Mouse (Mus musculus) retina, embryonic 14.5 days (tissue): ENCODE measurements around the gene Clptm1l.

Experiments used
- DNase-seq: peaks from one replicate; pipeline ENCODE4 v3.0.0-alpha.2; 2015; ENCODE audit warnings: low spot score

Gene Clptm1l

GRCm38 (mm10) chr13:73603522-73604155 is at the start of gene Clptm1l:
TSS of gene Clptm1l (plus strand) at chr13:73604006.
- peak; percentile 96 for DNase-seq

DNA sequence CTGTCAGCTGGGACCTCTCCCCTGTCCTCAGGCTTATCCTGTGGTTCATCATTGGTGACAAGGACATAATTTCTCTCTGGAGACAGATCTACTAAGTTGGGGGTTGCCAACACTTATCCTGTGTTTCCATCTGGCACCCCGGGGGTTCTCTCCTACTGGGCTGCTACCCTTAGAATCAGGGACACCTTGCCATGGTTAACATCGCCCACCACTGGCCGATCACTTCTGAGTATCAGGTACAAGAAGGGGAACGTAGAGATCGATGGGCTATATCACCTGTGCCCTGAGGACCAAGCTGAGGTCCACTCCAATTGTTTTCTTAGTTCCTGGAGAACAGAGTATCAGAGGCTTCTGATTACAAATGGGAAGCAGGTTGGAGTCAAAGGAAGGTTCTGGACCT is 39.6 kb upstream of the Clptm1l start:
- no peak for DNase-seq

GRCm38 (mm10) chr13:73575051-73575450 is 28.8 kb upstream of the Clptm1l start:
- no peak for DNase-seq

DNA sequence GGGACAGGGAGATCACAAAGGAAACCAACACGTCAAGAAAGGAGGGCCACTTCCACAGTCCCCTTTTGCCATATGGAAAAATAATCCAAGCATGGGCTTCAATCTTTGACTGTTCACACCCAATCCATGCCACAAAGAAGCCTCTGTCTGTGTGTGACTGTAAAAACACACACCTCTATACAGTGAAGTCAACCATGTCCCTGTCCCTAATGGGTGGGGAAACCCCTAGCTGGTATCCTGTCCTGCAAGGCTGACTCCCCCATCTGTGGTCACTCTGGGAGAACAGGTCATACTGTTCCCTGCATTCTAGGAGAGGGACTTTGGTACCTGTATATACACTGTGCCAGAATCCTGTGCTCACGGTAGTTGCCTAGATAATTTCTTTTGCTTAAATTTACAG is 26.5 kb upstream of the Clptm1l start:
- no peak for DNase-seq

- no peak for DNase-seq
Observed at GRCm38 (mm10) chr13:73591488-73591887, 12.3 kb upstream of the Clptm1l start.

DNA sequence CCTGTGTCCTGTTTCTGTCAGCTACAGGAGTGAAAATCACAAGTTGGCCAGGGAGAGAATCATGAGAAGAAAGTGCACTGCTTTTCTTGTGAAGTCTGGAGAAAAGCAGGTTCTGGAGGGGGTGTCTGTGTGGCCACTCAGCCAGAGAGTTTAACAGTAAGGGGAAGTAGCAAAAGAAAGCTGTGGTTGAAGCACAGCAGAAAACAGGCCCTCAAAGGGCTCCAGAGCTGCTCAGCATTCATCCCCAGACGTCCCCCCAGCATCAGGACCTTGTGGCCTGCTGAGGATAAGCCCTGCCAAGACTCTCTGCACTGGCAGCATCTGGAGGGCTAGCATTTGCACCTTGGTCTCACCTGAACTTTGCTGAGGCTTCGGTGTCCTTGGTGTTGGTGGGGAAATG is 11.3 kb upstream of the Clptm1l start:
- no peak for DNase-seq

- DNase-seq = no peak
Observed at GRCm38 (mm10) chr13:73596276-73596675, 7.5 kb upstream of the Clptm1l start.

DNA sequence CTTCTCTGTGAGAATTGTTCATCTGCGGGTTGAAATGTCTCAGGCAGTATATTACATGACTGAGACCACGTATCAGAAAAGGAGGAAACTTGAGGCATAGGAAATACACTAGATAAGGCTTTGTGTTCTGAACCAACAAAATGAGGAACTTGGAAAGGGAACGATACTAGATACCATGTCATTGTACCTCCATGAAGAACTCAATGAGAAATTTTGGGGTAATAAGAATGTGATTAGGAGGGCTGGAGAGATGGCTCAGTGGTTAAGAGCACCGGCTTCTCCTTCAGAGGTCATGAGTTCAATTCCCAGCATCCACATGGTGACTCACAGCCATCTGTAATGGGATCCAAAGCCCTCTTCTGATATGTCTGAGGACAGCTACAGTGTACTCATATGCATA is 3.6 kb upstream of the Clptm1l start:
- no peak for DNase-seq

- DNase-seq = no peak
Observed at GRCm38 (mm10) chr13:73603046-73603445, 760 bp upstream of the Clptm1l start.

DNA sequence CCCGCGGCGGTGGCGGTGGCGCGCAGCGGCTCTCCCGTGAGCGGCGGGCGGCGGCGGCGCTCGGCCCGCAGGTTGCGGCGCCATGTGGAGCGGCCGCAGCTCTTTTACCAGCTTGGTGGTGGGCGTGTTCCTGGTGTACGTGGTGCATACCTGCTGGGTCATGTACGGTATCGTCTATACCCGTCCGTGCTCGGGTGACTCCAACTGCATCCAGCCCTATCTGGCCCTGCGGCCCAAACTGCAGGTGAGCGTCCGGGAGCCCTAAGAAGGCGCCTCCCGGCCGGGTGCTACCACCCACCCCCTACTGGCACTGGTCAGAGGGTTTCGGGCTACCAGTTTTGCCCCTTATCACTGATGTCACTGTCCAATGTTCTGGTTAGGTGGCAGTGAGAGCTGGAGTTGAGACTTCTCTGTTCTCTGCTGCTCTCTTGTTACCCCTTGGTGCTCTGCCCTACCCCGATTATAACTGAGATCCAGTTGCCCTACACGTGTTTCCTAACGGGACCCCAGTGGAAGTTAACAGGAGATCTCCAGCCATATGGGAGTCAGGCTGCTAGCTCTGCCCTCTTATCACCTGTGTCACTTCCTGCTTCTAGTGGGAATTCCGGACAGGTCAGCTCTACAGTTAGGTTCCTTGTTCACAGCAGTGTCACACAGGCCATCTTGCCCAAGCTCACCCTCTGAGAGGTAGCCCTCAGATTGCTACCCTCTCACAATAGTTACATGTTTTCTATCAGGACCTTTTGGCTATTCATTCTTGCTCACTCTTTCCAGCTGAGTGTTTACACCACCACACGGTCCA is 551 bp downstream of the Clptm1l start:
- DNase-seq = no peak

DNA sequence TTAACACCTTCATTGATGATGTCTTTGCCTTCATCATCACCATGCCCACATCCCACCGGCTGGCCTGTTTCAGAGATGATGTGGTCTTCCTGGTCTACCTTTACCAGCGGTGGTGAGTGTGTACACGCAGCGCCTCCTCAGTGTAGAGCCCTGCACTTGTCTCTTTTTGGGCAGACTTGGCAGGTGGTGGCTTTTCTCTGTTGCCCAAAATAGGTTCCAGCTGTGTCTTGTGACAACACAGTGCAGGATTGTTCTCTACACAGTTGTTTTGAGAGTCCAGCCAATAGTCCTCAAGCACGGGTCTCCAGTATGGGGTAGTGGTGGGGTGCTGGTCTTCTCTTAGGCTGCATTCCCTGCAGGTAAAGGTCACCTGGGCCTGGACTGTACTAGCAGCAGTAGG is 14.6 kb downstream of the Clptm1l start:
- no peak for DNase-seq

DNA sequence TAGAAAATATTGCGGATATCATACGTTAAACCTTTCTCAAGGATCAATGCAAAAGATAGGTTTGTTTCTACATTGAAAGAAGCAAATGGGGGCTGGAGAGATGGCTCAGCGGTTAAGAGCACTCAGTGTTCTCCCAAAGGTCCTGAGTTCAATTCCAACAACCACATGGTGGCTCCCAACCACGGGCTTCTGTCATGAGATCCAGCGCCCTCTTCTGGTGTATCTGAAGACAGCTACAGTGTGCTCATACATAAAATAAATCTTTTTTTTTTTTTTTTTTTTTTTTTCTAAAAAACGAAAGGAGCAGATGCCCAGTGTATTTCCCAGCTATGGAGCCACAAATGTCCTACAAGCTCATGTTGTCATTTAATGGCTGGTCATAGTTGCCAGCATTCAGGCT is 16.8 kb downstream of the Clptm1l start:
- DNase-seq = peak; percentile 23

- no peak for DNase-seq
Observed at GRCm38 (mm10) chr13:73626410-73626744, 22.6 kb downstream of the Clptm1l start.

DNA sequence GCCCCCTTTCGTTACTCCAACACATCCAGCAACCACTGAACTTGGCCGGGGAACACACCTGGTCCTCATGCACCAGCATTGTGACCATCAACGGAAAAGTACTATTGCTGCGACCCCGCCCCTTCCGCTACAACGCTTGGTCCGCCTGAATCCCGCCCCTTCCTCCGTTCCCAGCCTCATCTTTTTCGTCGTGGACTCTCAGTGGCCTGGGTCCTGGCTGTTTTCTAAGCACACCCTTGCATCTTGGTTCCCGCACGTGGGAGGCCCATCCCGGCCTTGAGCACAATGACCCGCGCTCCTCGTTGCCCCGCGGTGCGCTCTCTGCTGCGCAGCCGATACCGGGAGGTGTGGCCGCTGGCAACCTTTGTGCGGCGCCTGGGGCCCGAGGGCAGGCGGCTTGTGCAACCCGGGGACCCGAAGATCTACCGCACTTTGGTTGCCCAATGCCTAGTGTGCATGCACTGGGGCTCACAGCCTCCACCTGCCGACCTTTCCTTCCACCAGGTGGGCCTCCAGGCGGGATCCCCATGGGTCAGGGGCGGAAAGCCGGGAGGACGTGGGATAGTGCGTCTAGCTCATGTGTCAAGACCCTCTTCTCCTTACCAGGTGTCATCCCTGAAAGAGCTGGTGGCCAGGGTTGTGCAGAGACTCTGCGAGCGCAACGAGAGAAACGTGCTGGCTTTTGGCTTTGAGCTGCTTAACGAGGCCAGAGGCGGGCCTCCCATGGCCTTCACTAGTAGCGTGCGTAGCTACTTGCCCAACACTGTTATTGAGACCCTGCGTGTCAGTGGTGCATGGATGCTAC is 23.1 kb downstream of the Clptm1l start, which contains the start of gene Tert:
Tert (plus strand) TSS at position 167 of the 805 bp plus-strand sequence.
- peak; percentile 75 for DNase-seq

DNA sequence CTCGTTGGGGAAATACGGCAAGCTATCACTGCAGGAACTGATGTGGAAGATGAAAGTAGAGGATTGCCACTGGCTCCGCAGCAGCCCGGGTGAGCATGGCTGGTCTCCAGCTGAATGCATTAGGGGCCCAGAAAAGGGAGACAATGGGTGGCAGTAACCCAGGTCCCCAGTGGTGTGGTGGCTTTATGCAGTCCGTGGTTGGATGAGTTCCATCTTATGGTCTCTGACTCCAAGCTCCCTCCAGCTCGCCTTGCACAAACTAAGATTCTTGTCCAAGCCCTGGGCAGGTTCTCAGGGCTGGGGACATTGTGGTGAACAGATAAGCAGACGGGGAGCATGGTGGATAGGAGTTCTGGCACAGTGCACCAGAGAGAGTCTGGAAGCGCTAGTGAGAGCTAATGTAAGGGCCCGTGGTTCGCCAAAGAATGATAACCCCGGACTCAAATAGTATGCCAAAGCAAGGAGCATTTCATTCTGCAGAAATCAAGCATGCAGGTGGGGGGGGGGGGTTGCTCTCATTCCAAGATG is 24.8 kb downstream of the Clptm1l start:
- DNase-seq = no peak

- no peak for DNase-seq
Observed at GRCm38 (mm10) chr13:73631837-73632236, 28.0 kb downstream of the Clptm1l start.

DNA sequence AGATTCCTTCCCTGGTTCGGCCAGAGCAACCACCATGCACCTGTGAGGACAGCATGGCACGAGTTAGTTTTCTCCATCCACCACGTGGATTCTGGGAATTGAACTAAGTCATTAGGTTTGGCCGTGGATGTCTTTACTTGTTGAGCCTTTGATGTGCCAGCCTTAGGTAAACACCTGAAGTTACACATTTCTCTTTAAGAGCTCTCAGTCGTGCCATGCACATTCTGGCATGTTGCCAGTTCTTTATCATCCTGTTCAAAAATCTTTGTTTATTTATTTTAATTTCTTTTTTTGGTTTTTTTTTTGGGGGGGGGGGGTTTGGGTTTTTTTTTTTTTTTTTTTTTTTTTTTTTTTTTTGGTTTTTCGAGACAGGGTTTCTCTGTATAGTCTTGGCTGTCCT is 34.0 kb downstream of the Clptm1l start:
- no peak for DNase-seq

GRCm38 (mm10) chr13:73641296-73641695 is 37.5 kb downstream of the Clptm1l start:
- no peak for DNase-seq

DNA sequence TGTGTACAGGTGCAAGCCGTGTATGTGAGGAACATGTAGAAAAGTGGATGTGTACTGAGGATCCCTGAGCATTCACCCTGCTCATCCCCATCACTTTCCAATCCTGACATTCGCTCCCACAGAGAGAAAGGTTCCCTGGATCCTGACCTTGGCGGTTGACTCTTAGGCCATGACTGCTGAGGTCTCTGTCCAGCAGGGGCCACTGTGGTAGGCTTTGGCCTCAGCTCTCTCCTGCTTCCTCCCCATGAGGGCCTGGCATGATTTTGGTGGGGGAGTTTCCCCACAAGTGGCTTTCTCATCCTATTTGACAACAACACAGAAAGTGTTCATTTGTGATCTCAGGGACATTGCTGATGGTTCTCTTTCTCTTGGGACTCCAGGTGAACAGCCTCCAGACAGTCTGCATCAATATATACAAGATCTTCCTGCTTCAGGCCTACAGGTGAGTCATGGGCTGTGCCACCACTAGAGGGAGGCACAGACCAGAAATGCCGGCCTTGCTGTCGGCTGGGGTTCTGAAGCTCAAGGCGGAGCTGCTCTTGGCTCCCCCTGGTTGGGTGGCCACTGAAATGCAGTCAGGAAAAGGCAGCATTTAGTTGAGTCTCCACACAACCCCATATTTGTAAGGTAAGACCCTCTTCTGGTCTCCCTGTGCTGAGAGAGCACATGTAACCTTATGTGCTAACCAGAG is 42.7 kb downstream of the Clptm1l start:
- DNase-seq = peak; percentile 66

DNA sequence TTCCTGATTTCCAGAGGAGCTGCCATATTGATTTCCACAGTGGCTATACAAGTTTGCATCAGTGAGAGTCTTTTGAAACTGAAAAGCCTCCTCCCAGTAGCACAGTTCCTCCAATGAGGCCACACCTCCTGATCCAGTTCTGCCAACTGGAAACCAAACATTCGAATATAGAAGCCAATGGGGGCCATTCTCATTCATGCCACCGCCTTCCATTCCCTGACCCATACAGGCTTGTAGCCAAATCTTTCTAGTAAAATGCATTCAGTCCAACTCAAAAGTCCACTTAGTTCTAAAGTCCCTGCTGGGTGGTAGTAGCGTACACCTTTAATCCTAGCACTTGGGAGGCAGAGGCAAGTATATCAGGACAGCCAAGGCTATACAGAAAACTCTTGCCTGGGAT is 49.5 kb downstream of the Clptm1l start:
- no peak for DNase-seq

GRCm38 (mm10) chr13:73654976-73655375 is 51.2 kb downstream of the Clptm1l start:
- DNase-seq = no peak

GRCm38 (mm10) chr13:73658953-73659352 is 55.1 kb downstream of the Clptm1l start:
- DNase-seq = no peak
